Mouse (Mus musculus): ENCODE measurements around the gene Tmem202. TPM values are rescaled to one million over a fixed set of nuclear protein-coding genes. Genes with fewer than 3 reads are reported as not detected.

The Tmem202 gene
- total and polyA plus RNA-seq, 2 experiments from 2014 or later: 0.38 to 1.2 TPM

DNA sequence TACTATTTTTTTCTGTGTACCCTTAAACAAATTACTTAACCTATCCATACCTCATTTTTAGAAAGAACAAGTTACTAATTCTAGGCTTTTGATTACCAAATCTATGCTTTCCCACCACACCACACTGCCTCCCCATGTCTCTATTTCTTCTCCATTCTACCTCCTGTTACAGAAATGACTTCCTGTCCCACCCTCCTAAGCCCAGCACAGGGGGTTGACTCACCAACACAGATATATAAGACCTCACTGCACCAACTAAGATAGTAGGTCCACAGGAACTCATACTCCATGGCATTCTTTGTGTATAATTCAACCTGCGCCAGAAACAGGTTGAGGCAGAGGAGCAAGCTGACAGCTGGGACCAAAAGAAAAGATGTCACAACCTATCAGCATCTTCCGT, 20.3 kb downstream of the Tmem202 start:
- Histone ChIP-seq H3K9me3 (ENCODE audit: low read length) (no peaks in the 10 kb centered on the region), H3K4me1 (ENCODE audit: insufficient read depth) (no peaks in the 10 kb centered on the region), H3K4me3 (ENCODE audit: low read depth, low read length) (no peak overlapping the region), H3K27ac (ENCODE audit: low read depth, low read length) (no peak overlapping the region), H3K4me2 (ENCODE audit: low read depth) (no peak overlapping the region), H3K9ac (no peak overlapping the region), H3K36me3 (ENCODE audit: insufficient read depth) (no peaks in the 10 kb centered on the region), H3K27me3 (ENCODE audit: insufficient read depth, low read length) (no peaks in the 10 kb centered on the region)
- DNase-seq (no peak), ATAC-seq (no peak)
- TF ChIP-seq CTCF (IDR thresholded peaks at IDR 0.05; ENCODE audit: low read depth): no peak
- WGBS: 78% methylated on average over 2 of the region's 2 CpGs

DNA sequence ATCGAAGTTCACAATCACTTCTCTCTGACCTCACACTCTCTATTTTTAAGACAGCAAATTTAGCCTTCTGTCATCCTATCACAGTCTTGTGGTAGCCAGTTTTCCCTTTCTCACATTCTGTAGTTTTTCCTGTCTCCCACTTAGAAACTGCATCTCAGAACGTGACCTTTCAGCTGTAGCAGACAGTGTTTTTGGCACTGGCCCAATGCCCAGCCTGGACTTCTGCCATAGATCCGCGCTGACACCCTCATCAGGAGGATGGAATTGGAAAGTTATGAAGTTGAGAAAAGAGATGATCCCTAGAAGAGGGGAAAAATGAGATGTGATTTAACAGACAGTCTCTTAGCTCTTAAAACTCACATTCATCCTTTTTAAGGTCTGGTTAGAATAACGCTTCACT, 20.7 kb downstream of the Tmem202 start:
- ATAC-seq (peak; percentile 32; the same call in 1 of the 2 replicates), DNase-seq (peak; percentile 48)
- Histone ChIP-seq H3K27ac (ENCODE audit: low read depth, low read length) (no peak overlapping the region), H3K4me3 (ENCODE audit: low read depth, low read length) (no peak overlapping the region), H3K9ac (no peak overlapping the region), H3K4me2 (ENCODE audit: low read depth) (no peak overlapping the region), H3K9me3 (ENCODE audit: low read length) (no peaks in the 10 kb centered on the region), H3K27me3 (ENCODE audit: insufficient read depth, low read length) (no peaks in the 10 kb centered on the region), H3K4me1 (ENCODE audit: insufficient read depth) (no peaks in the 10 kb centered on the region), H3K36me3 (ENCODE audit: insufficient read depth) (no peaks in the 10 kb centered on the region)
- 60% methylated on average over 5 of the region's 5 CpGs for WGBS
- TF ChIP-seq CTCF (IDR thresholded peaks at IDR 0.05; ENCODE audit: low read depth): no peak

DNA sequence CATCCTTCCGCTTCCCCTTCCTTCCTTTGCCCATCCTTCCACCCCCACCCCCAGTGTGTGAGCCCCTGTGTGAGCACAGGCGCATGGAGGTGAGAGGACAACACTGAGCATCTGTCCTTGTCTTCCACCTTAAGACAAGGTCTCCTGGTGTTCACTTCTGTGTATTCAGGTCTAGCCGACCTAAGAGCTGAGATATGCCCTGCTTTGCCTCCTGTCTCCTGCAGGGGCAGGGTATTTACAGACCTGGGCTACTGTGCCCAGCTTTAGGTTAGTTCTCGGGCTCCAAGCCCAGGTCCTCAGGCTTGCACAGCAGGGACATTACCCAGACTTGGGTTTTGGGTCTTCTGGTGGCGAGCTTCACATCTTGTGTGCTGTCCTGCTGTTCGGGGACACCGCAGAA, 22.5 kb downstream of the Tmem202 start:
- Histone ChIP-seq H3K27ac (ENCODE audit: low read depth, low read length) (no peak overlapping the region), H3K4me2 (ENCODE audit: low read depth) (no peak overlapping the region), H3K27me3 (ENCODE audit: insufficient read depth, low read length) (no peaks in the 10 kb centered on the region), H3K9ac (no peak overlapping the region), H3K9me3 (ENCODE audit: low read length) (no peaks in the 10 kb centered on the region), H3K4me3 (ENCODE audit: low read depth, low read length) (no peak overlapping the region), H3K4me1 (ENCODE audit: insufficient read depth) (no peaks in the 10 kb centered on the region), H3K36me3 (ENCODE audit: insufficient read depth) (no peaks in the 10 kb centered on the region)
- WGBS: 55% methylated on average over 7 of the region's 7 CpGs
- ATAC-seq (no peak), DNase-seq (no peak)
- 0 out of 2 replicates have a peak, but pooled peaks have one; percentile 6 for TF ChIP-seq CTCF (IDR thresholded peaks at IDR 0.05; ENCODE audit: low read depth)

DNA sequence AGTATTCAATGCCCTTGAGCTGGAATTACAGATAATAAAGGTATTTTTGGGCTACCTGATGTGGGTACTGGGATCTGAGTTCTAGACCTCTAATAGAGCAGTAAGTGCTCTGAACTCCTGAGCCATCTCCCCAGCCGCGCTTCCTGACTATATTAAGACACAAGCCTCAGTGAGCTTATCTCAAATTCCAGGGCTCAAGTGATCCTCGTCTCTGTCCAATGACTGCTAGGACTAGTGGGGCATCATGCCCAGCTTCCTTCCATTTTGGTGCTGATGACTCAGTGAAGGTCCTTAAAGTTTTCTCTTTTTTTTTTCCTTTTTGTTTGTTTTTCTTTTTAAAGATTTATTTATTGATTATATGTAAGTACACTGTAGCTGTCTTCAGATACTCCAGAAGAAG, 24.6 kb downstream of the Tmem202 start:
- Histone ChIP-seq H3K27me3 (ENCODE audit: insufficient read depth, low read length) (no peaks in the 10 kb centered on the region), H3K4me1 (ENCODE audit: insufficient read depth) (no peaks in the 10 kb centered on the region), H3K27ac (ENCODE audit: low read depth, low read length) (no peak overlapping the region), H3K9ac (no peak overlapping the region), H3K9me3 (ENCODE audit: low read length) (no peaks in the 10 kb centered on the region), H3K4me3 (ENCODE audit: low read depth, low read length) (no peak overlapping the region), H3K4me2 (ENCODE audit: low read depth) (no peak overlapping the region), H3K36me3 (ENCODE audit: insufficient read depth) (no peaks in the 10 kb centered on the region)
- 75% methylated on average over 3 of the region's 3 CpGs for WGBS
- ATAC-seq: no peak
- no peak for TF ChIP-seq CTCF (IDR thresholded peaks at IDR 0.05; ENCODE audit: low read depth)
- DNase-seq: no peak

DNA sequence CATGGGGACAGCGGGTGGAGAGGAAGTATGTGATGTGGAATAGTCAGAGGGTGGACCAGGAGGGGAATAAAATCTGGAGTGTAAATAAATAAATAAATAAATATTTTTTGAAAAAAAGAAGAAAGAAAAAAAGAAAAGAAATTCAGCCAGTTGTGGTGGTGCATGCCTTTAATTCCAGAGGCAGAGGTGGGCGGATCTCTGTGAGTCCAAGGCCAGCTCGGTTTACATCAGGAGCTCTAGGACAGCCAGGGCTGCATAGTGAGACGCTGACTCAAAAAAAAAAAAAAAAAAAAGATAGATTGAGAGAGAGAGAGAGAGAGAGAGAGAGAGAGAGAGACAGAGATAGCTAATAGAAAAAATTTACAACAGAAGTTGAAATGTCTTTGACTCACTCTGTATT, 27.3 kb downstream of the Tmem202 start:
- ATAC-seq: no peak

DNA sequence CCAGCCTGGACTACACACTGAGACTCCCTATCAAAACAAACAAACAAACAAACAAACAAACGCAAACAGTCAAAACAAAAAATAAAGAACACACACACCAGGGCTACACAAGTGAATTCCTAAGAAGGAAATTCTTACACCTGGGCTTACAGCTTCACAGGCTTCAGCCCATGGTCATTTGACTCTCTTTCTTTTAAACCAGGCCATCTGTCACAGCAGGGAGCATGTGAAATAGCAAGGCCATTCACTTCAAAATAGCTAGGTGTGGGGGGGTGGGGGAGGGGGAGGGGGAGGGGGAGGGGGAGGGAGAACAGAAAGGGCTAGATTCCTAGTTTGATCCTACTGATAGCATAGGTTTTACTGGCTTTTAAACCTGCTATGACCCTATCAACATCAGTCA, 31.5 kb downstream of the Tmem202 start:
- WGBS: 68% methylated on average over 1 of the region's 1 CpGs
- Histone ChIP-seq H3K4me1 (ENCODE audit: insufficient read depth) (no peaks in the 10 kb centered on the region), H3K4me2 (ENCODE audit: low read depth) (no peak overlapping the region), H3K27ac (ENCODE audit: low read depth, low read length) (no peak overlapping the region), H3K36me3 (ENCODE audit: insufficient read depth) (no peaks in the 10 kb centered on the region), H3K27me3 (ENCODE audit: insufficient read depth, low read length) (no peaks in the 10 kb centered on the region), H3K9ac (no peak overlapping the region), H3K9me3 (ENCODE audit: low read length) (no peaks in the 10 kb centered on the region), H3K4me3 (ENCODE audit: low read depth, low read length) (no peak overlapping the region)
- no peak for ATAC-seq
- no peak for DNase-seq
- no peak for TF ChIP-seq CTCF (IDR thresholded peaks at IDR 0.05; ENCODE audit: low read depth)

More for the DNA sequence above, 27.3 kb downstream of the Tmem202 start:
- DNase-seq: no peak
- H3K27me3 ChIP-seq (ENCODE audit: insufficient read depth, low read length): no peaks in the 10 kb centered on the region
- WGBS: 63% methylated on average over 4 of the region's 4 CpGs
- H3K27ac ChIP-seq (ENCODE audit: low read depth, low read length): no peak overlapping the region
- H3K4me2 ChIP-seq (ENCODE audit: low read depth): no peak overlapping the region
- H3K36me3 ChIP-seq (ENCODE audit: insufficient read depth): no peaks in the 10 kb centered on the region
- H3K9me3 ChIP-seq (ENCODE audit: low read length): no peaks in the 10 kb centered on the region
- TF ChIP-seq CTCF (IDR thresholded peaks at IDR 0.05; ENCODE audit: low read depth): no peak
- H3K4me1 ChIP-seq (ENCODE audit: insufficient read depth): no peaks in the 10 kb centered on the region
- no peak overlapping the region for H3K4me3 ChIP-seq (ENCODE audit: low read depth, low read length)
- H3K9ac ChIP-seq: no peak overlapping the region

DNA sequence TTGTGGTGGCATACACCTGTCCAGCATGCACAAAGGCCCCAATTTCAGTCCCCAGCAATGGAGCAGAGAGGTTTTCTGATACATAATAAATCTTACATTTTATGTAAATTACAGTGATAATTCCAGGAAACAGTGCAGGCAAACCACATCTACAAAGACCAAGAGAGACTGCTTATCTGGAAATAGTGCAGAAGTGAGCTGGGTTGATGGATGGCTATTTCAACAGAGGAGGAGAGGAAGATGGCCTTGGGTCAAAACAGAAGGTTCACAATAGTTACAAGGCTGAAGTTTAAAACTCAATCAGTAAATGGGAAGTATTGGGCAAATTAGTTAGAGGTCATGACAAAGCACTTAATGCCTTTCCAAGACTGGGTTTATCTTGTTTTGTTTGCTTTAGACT, 52.3 kb downstream of the Tmem202 start:
- no peak for TF ChIP-seq CTCF (IDR thresholded peaks at IDR 0.05; ENCODE audit: low read depth)
- peak overlapping the region; percentile 99 for H3K27ac ChIP-seq (ENCODE audit: low read depth, low read length)
- peak overlapping the region; percentile 92 for H3K4me3 ChIP-seq (ENCODE audit: low read depth, low read length)
- DNase-seq (no peak), ATAC-seq (no peak)
- peak overlapping the region; percentile 96 for H3K9ac ChIP-seq
- no peaks in the 10 kb centered on the region for H3K36me3 ChIP-seq (ENCODE audit: insufficient read depth)
- H3K4me2 ChIP-seq (ENCODE audit: low read depth): peak overlapping the region; percentile 54
- H3K9me3 ChIP-seq (ENCODE audit: low read length): no peaks in the 10 kb centered on the region
- H3K27me3 ChIP-seq (ENCODE audit: insufficient read depth, low read length): no peaks in the 10 kb centered on the region
- no peaks in the 10 kb centered on the region; the same call in none of the 2 replicates for H3K4me1 ChIP-seq (ENCODE audit: insufficient read depth)

Measured in forebrain, postnatal 0 days (tissue).